Mouse (Mus musculus): ENCODE results near the gene Gm20458. TPM values are rescaled to one million over a fixed set of nuclear protein-coding genes. Genes with fewer than 3 reads are reported as not detected.

Gm20458 gene
- not detected in 2 replicates for polyA plus RNA-seq (2012; ENCODE audit: insufficient read depth, insufficient read length, low replicate concordance, missing spikeins)

DNA sequence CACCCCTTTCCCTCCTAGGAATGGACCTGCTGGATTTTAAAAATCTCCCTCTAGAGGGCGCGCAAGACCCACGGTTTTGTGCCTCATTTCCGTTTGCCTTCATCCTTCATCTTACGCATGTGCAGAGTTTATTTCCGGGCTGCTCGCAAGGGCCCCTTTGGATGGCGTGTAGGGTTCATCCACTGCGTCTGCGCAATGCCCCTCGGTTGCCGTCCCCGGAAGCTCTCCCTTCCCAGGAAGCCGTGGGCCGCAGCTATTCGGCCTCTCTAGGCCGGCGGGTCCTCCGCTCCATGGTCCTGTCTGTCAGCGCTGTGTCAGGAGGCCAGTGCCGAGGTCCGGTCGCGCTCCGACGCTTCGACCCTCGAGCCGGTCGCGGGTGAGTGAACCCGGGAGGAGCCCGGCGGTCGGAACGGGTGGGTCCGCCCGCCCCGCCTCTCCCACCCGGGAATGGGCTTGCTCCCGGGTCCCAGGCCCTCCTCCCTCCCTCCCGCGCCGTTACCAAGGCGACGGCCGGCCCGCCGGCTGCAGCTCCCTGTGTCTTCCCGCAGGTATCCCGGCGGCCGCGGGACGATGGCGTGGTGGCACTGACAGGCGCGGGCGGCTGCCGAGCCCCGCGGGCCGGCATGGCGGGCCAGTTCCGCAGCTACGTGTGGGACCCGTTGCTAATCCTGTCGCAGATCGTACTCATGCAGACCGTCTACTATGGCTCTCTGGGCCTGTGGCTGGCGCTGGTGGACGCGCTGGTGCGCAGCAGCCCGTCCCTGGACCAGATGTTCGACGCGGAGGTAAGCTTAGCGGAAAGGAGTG lies at the start of gene Gm20458:
Gene Gm20458, plus strand, starts transcription at position 223 of the 807 bp plus-strand sequence.
- WGBS, result under 1% methylated on average over 76 of the region's 79 CpGs
- H3K4me1 ChIP-seq (ENCODE audit: control insufficient read depth, insufficient read depth, low read length), result peaks cover 15% of the 10 kb centered on the region
- peak within 1 kb of the TSS; percentile 82 for H3K27ac ChIP-seq (ENCODE audit: insufficient read depth, low read depth, low read length)
- TF ChIP-seq CTCF (IDR thresholded peaks at IDR 0.05; ENCODE audit: insufficient read depth, low read depth, low read length) (no peak), POLR2A (IDR thresholded peaks at IDR 0.05; ENCODE audit: insufficient read depth, low read depth, low read length) (peak; percentile 52; the same call in 1 of the 2 replicates)
- H3K4me3 ChIP-seq (ENCODE audit: insufficient read depth, low read depth, low read length), result peak within 1 kb of the TSS; percentile 98

- TF ChIP-seq CTCF (IDR thresholded peaks at IDR 0.05; ENCODE audit: insufficient read depth, low read depth, low read length) (no peak), POLR2A (IDR thresholded peaks at IDR 0.05; ENCODE audit: insufficient read depth, low read depth, low read length) (no peak)
- no peak overlapping the region for H3K27ac ChIP-seq (ENCODE audit: insufficient read depth, low read depth, low read length)
- 28% methylated on average over 28 of the region's 28 CpGs for WGBS
- no peak overlapping the region for H3K4me3 ChIP-seq (ENCODE audit: insufficient read depth, low read depth, low read length)
- peaks cover 5% of the 10 kb centered on the region; the same call in 1 of the 2 replicates for H3K4me1 ChIP-seq (ENCODE audit: control insufficient read depth, insufficient read depth, low read length)
Measured at GRCm38 (mm10) chr2:164414167-164414566, 46.6 kb upstream of the Gm20458 start.

GRCm38 (mm10) chr2:164414581-164414980 lies 46.2 kb upstream of the Gm20458 start:
- Histone ChIP-seq H3K27ac (ENCODE audit: insufficient read depth, low read depth, low read length) (no peak overlapping the region), H3K4me1 (ENCODE audit: control insufficient read depth, insufficient read depth, low read length) (peaks cover 5% of the 10 kb centered on the region; the same call in 1 of the 2 replicates), H3K4me3 (ENCODE audit: insufficient read depth, low read depth, low read length) (no peak overlapping the region)
- 75% methylated on average over 10 of the region's 10 CpGs for WGBS
- TF ChIP-seq POLR2A (IDR thresholded peaks at IDR 0.05; ENCODE audit: insufficient read depth, low read depth, low read length) (no peak), CTCF (IDR thresholded peaks at IDR 0.05; ENCODE audit: insufficient read depth, low read depth, low read length) (no peak)

GRCm38 (mm10) chr2:164417198-164417597 lies 43.6 kb upstream of the Gm20458 start:
- H3K27ac ChIP-seq (ENCODE audit: insufficient read depth, low read depth, low read length), result no peak overlapping the region
- 1% methylated on average over 2 of the region's 2 CpGs for whole genome bisulfite sequencing
- TF ChIP-seq POLR2A (IDR thresholded peaks at IDR 0.05; ENCODE audit: insufficient read depth, low read depth, low read length), result no peak
- TF ChIP-seq CTCF (IDR thresholded peaks at IDR 0.05; ENCODE audit: insufficient read depth, low read depth, low read length), result no peak

GRCm38 (mm10) chr2:164418308-164418875 lies 42.4 kb upstream of the Gm20458 start:
- Histone ChIP-seq H3K4me3 (ENCODE audit: insufficient read depth, low read depth, low read length) (no peak overlapping the region), H3K4me1 (ENCODE audit: control insufficient read depth, insufficient read depth, low read length) (peaks cover 5% of the 10 kb centered on the region; the same call in 1 of the 2 replicates), H3K27ac (ENCODE audit: insufficient read depth, low read depth, low read length) (no peak overlapping the region)
- whole genome bisulfite sequencing, result 40% methylated on average over 3 of the region's 3 CpGs
- TF ChIP-seq CTCF (IDR thresholded peaks at IDR 0.05; ENCODE audit: insufficient read depth, low read depth, low read length) (no peak), POLR2A (IDR thresholded peaks at IDR 0.05; ENCODE audit: insufficient read depth, low read depth, low read length) (no peak)

More at GRCm38 (mm10) chr2:164417198-164417597, 43.6 kb upstream of the Gm20458 start:
- Histone ChIP-seq H3K4me3 (ENCODE audit: insufficient read depth, low read depth, low read length) (no peak overlapping the region), H3K4me1 (ENCODE audit: control insufficient read depth, insufficient read depth, low read length) (peaks cover 5% of the 10 kb centered on the region; the same call in 1 of the 2 replicates)

DNA sequence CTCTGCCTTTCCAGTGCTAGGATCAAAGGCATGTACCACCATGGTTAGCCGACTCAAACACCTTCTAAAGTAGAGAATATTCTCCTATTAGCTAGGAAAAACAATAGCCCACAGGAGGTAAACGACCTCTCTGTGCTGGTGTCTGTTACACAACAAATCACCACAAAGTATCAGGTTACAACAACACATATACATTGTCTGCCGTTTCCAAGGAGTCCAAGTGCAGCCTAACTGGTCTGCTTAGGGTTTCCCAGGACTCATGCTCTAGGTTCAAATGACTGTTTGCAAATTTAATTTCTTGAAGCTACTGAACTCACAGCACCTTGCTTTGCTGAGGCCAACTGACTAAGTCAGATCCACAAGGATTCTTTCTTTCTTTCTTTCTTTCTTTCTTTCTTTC lies 41.3 kb upstream of the Gm20458 start:
- 0 out of 2 replicates have a peak, but pooled peaks cover under 1% of the 10 kb centered on the region for H3K4me1 ChIP-seq (ENCODE audit: control insufficient read depth, insufficient read depth, low read length)
- WGBS, result 17% methylated on average over 3 of the region's 3 CpGs
- no peak overlapping the region for H3K27ac ChIP-seq (ENCODE audit: insufficient read depth, low read depth, low read length)
- no peak overlapping the region for H3K4me3 ChIP-seq (ENCODE audit: insufficient read depth, low read depth, low read length)
- TF ChIP-seq POLR2A (IDR thresholded peaks at IDR 0.05; ENCODE audit: insufficient read depth, low read depth, low read length), result no peak

DNA sequence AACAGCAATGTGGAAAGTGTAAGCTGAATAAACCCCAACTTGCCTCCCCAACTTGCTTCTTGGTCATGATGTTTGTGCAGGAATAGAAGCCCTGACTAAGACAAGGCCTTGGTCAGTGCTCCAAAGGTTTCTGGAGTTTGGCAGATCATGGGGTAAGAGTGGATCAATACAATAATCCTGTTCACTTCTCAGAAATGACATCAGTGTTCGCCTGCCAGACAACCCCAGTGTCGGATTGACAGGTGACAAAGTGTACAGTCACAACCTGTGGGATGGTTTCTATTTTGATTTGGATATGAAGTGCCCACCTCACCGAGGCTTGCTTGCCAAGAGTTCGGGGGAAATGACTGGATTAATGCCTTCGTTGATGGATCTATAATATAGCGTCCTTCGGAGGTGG lies 39.5 kb upstream of the Gm20458 start:
- Histone ChIP-seq H3K27ac (ENCODE audit: insufficient read depth, low read depth, low read length) (no peak overlapping the region), H3K4me1 (ENCODE audit: control insufficient read depth, insufficient read depth, low read length) (0 out of 2 replicates have a peak, but pooled peaks cover 5% of the 10 kb centered on the region), H3K4me3 (ENCODE audit: insufficient read depth, low read depth, low read length) (no peak overlapping the region)
- TF ChIP-seq CTCF (IDR thresholded peaks at IDR 0.05; ENCODE audit: insufficient read depth, low read depth, low read length) (no peak), POLR2A (IDR thresholded peaks at IDR 0.05; ENCODE audit: insufficient read depth, low read depth, low read length) (no peak)
- 92% methylated on average over 7 of the region's 7 CpGs for WGBS

DNA sequence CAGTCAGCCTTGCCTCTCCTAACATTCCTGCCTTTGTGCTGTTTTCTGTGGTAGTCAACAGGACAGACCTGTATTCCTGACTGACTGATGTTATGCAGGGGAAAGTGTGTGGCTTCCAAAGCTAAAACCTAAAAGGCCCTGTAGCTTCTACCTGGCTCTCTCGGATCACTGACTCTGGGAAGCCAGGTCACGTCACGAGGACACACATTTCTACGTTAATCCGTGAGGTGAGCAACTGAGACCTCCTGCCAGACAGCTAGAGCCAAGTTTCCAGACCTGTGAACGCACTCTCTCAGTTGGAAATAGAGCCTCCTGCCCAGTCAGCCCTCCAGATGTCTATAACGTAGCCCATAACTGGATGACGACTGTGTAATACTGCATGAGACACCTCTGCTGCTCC lies 38.8 kb upstream of the Gm20458 start:
- WGBS, result 88% methylated on average over 8 of the region's 8 CpGs
- Histone ChIP-seq H3K27ac (ENCODE audit: insufficient read depth, low read depth, low read length) (no peak overlapping the region), H3K4me3 (ENCODE audit: insufficient read depth, low read depth, low read length) (no peak overlapping the region), H3K4me1 (ENCODE audit: control insufficient read depth, insufficient read depth, low read length) (0 out of 2 replicates have a peak, but pooled peaks cover 5% of the 10 kb centered on the region)
- no peak for TF ChIP-seq POLR2A (IDR thresholded peaks at IDR 0.05; ENCODE audit: insufficient read depth, low read depth, low read length)
- no peak for TF ChIP-seq CTCF (IDR thresholded peaks at IDR 0.05; ENCODE audit: insufficient read depth, low read depth, low read length)

Data from olfactory bulb, adult 2 months (tissue).